Mouse (Mus musculus) gastrocnemius, postnatal 25 days (tissue): Measurements from ENCODE around the gene Pappa2. TPM values are rescaled to one million over a fixed set of nuclear protein-coding genes. Genes with fewer than 3 reads are reported as not detected.
A peak's percentile ranks its signal among the peaks of the same experiment; 100 is the strongest.

Source experiments
- DNase-seq: peaks from one replicate; pipeline ENCODE4 v3.0.0; 2022
- long read RNA-seq, 2 experiments: library from polyadenylated mRNA; stranded (forward); transcript quantifications; one replicate each; pipeline ENCODE4 v2.0.0; 2021
- total RNA-seq, 2 experiments: library from RNA; stranded (reverse); gene quantifications; 1 replicate in 1 of 2; 2 replicates in 1 of 2; pipeline ENCODE4 v1.2.3; 2021

The Pappa2 gene
- under 1 TPM; 0.38 to 0.48 TPM for total RNA-seq
- long read RNA-seq, experiment 1 = 0 reads
- long read RNA-seq, experiment 2 = 0 reads

DNA sequence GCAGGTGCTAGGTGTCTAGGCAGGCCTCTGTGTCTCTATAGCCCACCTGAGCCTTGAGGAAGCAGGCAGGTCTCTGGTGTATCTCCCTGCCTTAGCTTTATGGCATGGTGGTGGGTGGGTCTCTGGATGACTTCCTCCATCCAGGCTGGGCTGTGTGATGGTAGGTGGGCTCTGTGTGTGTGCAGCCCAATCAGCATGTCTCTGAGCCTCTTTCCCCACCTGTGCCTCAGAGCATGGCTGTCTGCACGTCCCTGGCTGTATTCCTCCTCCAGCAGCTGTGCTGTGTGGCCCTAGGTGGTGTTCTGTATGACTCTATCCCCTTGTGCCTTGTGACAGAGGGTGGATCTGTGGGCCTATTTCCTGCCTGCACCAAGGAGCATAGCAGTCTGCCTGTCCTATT, at the start of gene Pappa2:
Gene Pappa2 (minus strand): TSS at position 101 of the 400 bp plus-strand sequence.
- DNase-seq = no peak

DNA sequence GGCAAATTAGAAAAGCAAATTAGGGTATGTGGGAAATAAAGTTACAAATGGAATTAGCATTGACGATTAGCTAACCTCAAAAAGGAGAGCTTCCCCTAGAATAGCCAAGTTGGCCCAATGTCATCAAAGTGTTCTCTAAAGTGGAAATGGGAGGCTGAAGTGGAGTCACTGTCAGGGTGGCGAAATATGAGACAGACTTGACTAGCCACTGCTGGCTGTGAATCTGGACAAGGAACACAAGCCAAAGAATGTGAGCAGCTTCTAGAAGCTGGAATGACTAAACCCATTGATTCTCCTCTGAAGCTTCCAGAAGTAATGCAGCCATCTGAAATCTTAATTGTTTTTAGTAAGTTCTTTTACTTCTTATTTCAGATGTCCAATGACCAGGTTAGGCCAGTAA, 48.8 kb upstream of the Pappa2 start:
- peak; percentile 69 for DNase-seq

DNA sequence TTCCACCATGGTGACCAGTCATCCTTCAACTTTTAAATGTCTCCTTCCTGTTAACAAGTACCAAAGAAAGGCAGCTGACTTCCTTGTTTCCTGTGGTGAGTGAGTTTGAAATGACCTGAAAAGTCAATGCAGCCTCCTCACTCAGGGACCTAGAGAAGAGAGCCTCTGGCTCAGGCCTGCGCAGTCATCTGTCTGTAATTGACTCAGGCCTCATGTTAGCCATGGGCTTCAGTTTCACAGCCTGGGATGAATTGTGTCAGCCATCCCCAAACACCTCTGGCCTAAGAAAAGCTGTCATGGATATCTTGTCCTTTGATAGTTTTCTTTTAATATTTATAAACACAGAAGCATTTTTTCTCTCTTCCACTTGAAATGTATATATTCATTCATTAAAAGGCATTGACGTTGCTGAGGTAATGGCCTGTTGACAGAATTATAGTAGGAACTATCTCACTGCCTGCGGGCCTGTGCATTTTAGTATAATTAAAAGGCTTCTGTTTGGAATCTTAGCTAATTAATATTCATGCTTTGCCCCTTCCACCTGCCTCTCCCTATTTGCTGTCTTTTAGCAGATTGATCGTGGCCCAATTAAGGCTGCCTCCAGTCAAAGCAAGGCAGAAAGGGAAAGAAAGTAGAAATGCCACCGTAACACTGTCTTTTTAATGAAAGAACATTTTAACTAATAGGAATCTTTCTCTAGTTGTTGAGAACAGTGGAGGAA, 34.8 kb upstream of the Pappa2 start:
- no peak for DNase-seq

DNA sequence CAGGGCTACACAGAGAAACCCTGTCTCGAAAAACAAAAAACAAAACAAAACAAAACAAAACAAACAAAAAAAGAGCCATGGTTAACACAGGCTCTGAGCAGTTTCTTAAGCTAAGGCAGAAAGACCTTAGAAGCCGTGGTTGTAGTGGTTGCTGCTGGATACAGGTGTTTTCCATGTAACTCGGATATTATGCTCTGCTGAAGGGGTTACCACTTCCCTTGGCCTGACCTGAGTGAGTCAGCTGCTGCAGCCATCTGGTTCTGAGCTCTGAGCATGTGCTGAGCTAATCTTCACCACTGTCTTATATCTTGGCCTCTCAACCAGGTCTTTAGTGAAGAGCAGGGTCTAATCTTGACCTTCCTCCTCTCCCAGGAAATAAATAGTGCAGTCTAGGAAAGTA, 6.8 kb upstream of the Pappa2 start:
- DNase-seq = no peak

DNA sequence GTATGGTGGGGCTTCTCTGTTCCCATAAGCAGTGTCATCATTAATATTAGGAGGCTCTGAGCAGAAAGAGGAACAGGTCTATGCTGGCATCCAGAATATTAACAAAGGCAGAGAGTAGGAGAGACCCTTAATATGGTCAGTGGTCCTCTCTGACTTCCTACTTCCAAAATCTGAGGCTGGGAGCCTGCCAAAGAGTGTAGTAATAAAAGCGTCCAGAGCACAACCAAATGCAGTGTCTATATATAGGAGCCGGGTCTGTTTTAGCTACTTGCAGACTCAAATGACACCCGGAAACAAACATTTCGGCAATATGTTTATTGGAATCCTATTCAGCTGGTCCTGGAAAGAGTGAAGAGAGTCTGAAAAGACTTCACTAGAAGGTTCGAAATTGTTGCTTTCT, 17.9 kb downstream of the Pappa2 start:
- no peak for DNase-seq

DNA sequence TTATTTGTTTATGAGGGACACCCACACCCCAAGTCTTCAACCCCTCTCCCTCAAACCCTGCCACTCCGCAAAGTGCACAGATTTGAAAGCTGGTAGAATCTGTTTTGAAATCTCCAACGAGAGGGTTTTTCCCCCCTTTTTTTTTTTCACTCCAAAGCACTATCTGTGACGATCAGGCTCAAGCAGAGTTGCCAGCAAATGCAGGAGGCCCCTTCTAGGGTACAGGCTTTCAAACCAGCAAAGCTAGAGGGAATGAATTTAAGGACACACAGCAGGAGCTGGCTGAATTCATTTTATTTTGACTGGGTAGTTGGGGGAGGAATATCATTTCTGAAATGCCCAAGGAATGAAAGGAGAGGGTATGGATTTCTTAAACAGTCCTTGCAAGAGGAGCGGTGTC, 19.3 kb downstream of the Pappa2 start:
- DNase-seq = no peak

DNA sequence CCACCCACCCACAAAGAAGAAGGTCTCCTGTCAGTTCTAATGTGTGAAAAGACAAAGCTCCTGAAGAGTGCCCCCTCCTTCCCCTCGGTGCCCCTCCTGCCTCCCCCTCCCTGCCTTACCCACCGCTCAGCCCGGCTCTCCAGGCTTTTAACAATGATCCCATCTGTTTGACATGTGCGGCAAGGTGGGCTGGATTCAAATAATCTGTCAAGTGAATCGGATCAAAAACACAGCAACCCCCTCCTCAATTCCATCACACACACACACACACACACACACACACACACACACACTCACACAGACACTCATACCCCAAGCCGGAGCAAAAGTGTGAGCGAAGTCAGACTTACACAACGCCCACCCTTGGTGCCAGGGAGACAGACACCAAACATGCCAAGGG, 19.7 kb downstream of the Pappa2 start:
- no peak for DNase-seq

DNA sequence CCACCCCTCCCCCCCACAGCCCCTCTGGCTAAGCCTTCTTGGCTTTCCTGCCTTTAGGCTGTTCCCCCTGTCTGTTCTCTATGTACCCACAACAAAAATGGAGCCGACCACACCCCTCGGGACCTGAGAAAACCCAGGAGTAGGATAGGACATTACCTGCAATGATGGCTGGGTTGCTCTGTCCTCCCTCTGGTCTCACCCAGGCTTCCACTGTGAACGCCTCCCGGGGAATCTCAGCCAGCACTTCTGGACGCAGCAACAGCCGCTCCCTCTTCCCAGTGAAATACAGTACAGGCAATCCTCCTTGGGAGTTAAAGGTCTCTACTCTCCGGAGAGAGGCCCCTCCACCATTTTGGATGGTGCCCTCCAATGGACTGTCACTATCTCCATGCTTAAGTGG, 23.9 kb downstream of the Pappa2 start:
- no peak for DNase-seq

DNA sequence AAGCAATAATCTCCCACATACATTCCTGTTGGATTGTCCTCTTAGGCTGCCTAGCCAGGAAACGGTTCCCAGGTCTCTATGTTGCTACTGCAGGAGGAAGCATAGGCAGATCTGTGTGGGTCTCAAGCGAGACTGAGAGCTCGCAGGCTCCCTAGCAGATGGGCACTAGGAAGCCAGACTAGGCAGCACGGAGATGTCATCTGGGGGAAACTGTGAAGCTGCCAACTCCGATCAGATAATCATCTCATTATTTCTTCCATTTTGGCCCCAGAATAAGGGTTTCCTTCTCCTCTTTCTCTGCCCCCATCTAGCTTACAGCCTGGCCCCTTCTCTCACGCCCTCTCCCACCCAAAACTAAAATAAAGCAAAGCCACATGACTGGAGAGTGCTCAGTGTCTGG, 25.5 kb downstream of the Pappa2 start:
- no peak for DNase-seq

DNA sequence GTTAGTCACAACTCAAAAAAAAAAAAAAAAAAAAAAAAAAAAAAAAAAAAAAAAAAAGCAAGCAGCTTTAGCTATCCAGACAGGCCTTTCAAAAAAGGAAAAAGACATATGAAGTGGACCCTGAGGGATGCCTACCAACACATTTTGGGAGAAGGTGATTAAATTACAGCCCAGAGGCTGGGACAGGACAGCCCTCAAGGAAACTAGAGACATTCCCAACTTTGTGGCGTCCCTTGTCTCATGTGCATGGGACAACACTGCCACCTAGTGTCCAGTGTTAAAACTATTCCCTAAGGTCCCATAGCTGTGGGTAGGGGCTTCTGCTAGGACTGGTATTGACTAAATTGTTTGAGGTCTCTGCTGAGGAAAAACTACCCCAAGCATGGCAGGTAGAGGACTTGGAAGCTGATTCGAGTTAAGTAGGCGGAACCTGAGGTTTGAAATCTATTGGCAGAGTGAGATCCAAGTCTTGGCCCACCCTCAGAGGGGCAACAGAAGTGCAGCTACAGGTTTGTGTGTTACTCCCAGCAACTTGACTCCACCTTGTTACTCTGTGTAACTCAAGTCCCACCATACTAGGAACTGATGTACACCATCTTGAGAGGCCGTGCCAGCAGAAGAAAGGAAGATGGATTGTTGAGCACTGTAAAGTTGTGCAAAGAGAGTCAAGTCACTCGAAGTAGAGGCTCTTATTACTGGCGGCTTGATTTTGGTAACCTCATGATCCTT, 26.6 kb downstream of the Pappa2 start:
- DNase-seq = no peak

DNA sequence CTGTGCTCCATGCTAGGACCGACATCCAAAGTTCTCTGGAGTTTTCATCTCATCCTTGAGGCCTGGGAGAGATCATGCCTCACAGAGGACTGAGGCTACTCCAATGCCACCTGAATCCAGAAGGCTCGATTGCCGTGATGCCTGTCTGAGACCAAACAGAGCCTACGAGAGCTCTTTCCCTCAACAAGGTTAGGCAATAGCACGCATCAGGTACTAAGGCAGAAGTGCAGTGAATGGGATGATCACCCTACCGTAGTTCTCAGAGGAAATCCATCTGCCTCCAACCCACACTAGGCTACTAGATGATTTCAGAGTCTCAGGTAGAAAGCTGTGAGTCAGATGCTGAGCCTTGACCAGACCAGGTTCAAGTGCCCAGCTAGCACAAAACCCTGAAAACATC, 31.2 kb downstream of the Pappa2 start:
- DNase-seq = no peak

DNA sequence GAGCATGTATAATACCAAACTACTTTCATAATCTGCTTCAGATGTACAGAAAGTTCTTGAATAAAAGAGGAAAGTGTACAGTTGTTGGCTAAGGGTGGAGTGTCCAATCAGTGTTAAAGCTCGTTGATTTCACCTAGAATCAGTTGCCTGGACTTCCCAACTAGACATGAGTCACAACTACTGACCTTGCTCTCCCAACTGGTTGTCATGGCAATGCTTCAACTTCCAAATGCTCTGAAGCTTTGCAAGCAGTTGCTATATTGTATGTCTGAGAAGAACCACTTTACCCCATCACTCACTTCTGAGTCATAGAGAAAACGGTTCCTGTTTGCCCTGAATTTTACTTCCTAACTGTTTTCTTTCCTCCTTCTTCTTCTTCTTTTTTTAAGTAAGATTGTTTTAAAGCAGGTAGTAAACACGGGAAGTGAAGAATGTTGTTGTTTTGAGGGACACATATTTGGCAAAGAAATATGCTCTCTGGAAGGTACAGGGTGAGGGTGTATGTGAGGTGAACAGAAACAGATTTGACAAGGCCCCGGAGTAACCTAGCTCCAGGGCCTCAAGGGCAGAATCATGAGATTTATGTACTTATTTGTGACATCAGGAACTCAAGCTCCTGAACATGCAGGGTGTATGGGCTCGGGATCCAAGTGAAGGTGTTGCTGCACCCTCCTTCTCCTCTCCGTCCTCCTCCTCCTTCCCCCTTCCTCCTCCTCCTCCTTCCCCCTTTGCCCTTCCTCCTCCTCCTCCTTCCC, 32.1 kb downstream of the Pappa2 start:
- DNase-seq = no peak

DNA sequence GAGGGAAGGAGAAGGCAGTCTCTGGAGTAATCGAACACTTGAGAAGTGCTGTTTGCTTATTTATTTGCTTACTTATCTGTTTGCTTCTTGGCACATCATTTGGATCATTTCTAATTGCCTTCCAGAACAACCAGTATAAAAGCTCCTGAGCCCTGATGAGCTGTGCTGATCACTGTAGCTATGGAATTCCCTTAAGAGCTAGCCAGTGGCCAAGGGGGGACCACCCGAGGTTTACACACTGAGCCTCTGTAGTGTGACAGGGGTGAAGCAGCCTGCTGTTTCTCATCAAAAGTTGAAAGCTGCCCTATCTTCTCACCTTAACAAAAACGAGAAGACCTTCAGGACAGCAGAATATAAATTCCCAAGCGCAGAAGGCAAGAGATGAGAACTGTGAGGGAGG, 35.4 kb downstream of the Pappa2 start:
- no peak for DNase-seq

DNA sequence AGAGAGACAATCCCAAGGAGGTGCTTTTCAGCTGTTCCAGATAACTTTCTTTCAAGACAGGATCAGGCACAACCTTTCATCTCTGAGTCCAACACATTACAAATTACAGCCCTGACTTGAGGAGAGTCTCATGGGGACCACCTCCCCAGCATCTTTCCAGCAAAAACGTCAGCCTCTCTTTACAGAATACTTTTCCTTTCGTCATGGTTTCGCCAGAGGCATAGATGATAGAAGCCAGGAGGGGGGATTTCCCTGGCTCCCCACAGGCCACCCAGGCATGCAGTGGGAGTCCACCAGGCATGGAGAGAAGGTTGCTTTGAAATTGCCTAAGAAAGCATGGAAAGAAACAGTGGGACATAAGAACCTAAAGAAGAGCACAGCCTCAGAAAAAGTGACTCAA, 37.4 kb downstream of the Pappa2 start:
- DNase-seq = no peak

DNA sequence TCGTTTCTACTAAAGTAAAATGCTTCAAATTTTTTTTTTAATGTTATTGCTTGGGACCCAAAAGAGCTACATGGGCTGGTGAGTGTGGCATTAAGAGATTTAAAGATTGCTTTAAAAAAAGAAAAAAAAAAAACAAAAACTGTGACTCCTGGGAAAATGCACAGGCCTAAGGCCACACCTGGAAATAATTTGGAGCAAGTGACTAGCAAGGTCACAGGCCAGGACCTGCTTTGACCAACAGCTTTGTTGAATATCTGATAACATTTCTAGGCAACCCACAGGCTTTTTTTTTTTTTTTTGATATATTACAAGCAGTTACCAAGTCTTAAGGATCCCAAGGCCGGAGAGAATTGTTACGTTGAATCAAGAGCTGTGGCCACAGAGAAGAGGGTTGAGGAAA, 39.3 kb downstream of the Pappa2 start:
- no peak for DNase-seq

DNA sequence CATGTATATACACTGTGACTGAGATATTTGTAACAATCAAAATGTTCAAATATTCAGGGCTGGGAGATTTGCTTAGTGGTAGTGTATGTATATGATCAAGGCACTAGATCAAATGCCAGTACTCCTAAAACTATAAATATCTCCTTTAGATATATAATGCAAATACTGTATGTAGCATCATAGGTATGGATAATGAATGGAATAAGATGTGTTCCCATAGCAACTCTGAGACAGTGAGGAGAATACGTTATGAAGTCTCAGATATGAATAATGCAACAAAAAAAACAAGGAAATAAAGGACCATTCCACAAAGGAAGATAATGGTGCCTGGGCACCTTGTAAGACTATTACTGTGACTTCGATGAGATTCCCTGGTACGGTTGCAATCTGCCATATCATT, 45.8 kb downstream of the Pappa2 start:
- no peak for DNase-seq

DNA sequence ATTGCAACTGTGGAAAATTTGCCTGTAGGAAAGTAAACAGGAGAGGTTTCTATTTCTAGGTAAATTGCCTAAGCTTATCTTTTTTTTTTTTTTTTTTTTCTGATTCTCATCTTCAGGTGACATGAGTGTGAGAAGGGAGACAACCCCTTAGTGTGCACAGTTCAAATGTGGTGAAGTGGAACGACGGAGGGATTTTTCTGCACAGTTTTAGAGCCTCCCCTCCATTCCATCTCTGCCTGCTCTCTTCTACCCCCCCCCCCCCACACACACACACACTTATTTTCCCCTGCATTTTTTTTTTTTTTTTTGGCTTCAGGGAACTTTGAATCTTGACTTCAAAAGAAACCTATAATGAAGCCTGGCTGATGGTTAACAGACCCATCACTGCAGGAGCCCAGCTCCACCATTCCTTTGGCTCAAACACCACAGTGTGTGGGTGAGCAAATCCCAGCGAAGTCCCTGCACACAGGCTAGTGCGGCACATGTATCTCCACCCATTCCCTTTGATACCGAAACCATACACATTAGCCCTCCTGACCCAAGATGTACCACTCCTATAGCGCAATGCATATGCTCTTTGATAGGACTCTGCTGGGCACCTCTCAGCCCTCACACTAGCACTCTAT, 49.0 kb downstream of the Pappa2 start:
- no peak for DNase-seq

DNA sequence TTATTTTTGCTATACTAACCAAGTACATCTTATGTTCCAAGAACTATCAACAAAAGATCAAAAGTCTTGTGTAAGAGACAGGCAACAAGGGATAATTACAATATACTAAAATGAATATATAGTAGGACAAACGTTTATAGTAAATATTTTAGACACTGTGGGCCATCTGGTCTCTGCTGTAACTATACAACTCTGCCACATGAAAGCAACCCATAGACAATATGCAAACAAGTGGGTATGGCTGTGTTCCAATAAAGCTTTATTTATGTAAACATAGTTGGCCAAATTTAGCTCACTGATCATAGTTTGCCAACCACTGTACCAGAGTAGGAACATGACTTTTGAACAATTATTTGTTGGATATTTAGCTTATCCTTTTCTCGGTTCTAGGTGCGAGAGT, 50.9 kb downstream of the Pappa2 start:
- DNase-seq = no peak

DNA sequence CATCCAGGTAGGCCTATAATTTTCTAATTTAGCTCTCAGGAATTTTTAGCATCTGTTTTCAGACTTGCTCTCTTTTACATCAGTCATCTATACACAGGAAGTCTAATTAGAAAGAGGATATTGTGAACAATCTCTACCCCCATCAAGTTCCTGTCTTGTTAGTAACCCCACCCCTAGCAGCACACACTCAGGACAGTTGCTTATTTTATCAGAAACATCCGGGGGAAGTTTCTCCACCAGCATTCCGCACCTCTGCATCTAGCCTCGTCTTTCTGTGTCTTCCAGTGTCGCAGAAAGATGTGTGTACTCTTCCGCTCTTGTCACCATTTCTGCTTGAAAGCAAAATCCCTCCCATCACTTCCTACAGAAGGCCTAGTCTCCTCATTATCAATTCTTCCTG, 59.8 kb downstream of the Pappa2 start:
- DNase-seq = no peak

DNA sequence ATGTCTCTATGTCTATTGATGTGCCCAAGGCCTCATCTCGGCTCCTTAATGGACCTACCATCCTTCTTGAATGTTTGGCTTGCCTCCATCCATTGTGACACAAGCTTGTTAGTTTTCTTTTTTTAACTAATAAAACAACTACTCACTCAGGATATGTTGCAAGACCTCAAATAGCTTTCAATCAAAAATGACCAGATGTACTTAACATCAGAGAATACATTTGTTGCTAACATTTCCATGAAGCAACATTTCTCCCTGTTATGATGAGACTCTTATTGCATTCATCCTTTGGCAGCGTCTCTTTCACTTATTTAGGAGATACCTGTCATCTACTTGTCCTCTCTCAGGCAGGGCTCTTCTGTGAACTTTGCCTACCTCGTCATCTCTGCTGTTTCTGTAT, 61.4 kb downstream of the Pappa2 start:
- no peak for DNase-seq

DNA sequence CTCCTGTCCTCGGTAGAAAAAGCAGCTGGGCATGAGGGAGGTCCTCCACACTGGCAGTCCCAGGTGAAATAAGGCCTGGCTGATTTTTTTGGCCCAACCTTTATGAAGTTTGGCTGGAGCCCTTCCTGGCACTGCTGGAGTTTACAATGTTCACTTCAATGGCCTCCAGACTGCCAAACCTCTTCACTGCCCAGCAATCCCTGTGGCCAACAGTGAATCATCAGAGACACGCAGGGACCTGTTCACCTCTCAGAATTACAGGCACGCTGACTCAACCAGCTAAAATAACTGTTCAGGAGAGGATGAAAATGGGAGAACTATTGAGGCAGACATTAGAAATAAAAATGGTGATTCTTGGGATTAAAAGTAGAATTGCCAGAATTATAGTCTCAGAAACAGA, 63.2 kb downstream of the Pappa2 start:
- no peak for DNase-seq

DNA sequence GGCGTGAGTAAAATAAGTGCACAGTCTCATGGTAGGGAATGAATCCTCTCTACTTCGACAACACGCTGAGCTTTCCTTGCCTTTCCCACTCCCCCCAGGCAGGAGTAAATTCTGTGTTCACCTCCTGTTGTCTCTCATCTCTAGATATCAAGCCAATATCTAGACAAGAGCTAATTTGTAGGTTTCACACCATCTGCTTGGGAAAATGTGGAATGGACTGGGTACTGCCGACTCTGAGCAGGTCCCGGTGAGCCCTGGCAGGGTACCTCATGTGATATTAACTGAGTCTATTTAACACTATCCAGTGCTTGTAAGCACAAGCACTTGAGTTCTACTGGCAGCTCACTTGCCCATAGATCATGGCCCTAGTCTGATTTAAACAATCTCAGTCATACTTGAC, 64.7 kb downstream of the Pappa2 start:
- no peak for DNase-seq

DNA sequence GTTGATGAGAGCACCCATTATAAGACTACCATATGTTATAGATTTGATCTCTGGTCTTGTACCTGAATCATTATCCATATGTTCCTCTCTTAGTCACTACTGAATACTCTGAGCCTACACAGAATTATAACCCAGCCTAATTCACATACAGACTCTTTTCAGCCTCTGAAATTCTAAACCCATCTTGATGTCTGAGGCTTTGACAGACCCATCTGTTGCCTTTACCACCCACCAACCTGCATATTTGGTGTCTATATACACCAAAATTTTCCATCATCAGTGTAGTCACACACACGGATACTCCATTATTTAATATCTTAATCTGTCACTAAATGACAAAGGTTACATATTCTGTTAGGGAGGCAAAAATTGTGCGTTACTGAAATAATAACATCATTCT, 69.6 kb downstream of the Pappa2 start:
- no peak for DNase-seq
